Mouse (Mus musculus) olfactory bulb, adult 2 months (tissue): ENCODE data around the gene Dnmt1.

Experiments
- CTCF ChIP-seq: fragments of 200-500 bp; IDR thresholded peaks from 2 replicates; pipeline ENCODE4 v1.5.1; 2012; ENCODE audit warnings: low read depth, mild to moderate bottlenecking, low read length, moderate library complexity; ENCODE audit not compliant: insufficient read depth
- POLR2A ChIP-seq: fragments of 200-500 bp; IDR thresholded peaks from 2 replicates; pipeline ENCODE4 v1.6.1; 2012; ENCODE audit warnings: mild to moderate bottlenecking, low read depth, low read length, moderate library complexity; ENCODE audit not compliant: insufficient read depth

DNA sequence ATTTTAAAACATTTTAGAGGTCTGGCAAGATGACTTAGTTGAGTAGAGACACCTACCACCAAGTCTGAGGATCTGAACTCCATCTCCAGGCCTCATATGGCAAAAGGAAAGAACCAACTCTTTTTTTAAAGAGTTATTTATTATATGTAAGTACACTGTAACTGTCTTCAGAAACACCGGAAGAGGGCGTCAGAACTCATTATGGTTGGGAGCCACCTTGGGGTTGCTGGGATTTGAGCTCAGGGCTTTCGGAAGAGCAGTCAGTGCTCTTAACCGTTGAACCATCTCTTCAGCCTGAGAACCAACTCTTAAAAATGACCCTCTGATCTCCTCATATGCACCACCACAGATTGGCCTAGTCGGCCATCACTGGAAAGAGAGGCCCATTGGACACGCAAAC is 72.5 kb downstream of the Dnmt1 start:
- TF ChIP-seq CTCF (no peak), POLR2A (no peak)
